Mouse (Mus musculus) limb, embryonic 12.5 days (tissue): ENCODE results near the gene Atg9b. TPM values are rescaled to one million over a fixed set of nuclear protein-coding genes. Genes with fewer than 3 reads are reported as not detected.

Experiments used
- ATAC-seq: fragments of 200-750 bp; cut with Nextera tagmentation; 2 replicates; pipeline ENCODE4 v1.8.0; 2017; ENCODE audit warnings: low read depth, moderate TSS enrichment; ENCODE audit not compliant: insufficient number of reproducible peaks, insufficient read depth, low FRiP score, low TSS enrichment
- H3K27ac ChIP-seq: fragments of 300-500 bp; sonication (generic); 2 replicates; pipeline ENCODE4 v1.5.1; 2016; ENCODE audit warnings: mild to moderate bottlenecking, moderate library complexity
- H3K27me3 ChIP-seq: fragments of 300-500 bp; sonication (generic); 2 replicates; pipeline ENCODE4 v1.6.1; 2016; ENCODE audit warnings: mild to moderate bottlenecking, moderate library complexity
- H3K36me3 ChIP-seq: fragments of 300-500 bp; sonication (generic); 2 replicates; pipeline ENCODE4 v1.6.1; 2016; ENCODE audit warnings: mild to moderate bottlenecking, moderate library complexity
- H3K4me1 ChIP-seq: fragments of 300-500 bp; sonication (generic); replicated peaks from 2 replicates; pipeline ENCODE4 v1.6.1; 2016
- H3K4me2 ChIP-seq: fragments of 300-500 bp; sonication (generic); 2 replicates; pipeline ENCODE4 v1.6.1; 2016; ENCODE audit warnings: mild to moderate bottlenecking, moderate library complexity
- H3K4me3 ChIP-seq: fragments of 300-500 bp; sonication (generic); replicated peaks from 2 replicates; pipeline ENCODE4 v1.5.1; 2016; ENCODE audit warnings: mild to moderate bottlenecking
- H3K9ac ChIP-seq: fragments of 300-500 bp; sonication (generic); replicated peaks from 2 replicates; pipeline ENCODE4 v1.6.1; 2016; ENCODE audit warnings: mild to moderate bottlenecking, moderate library complexity
- H3K9me3 ChIP-seq: fragments of 300-500 bp; sonication (generic); 2 replicates; pipeline ENCODE4 v1.6.1; 2016; ENCODE audit warnings: mild to moderate bottlenecking, moderate library complexity
- WGBS: fragments of 180-500 bp; shearing (Covaris S2); methylation state at CpG from one replicate; pipeline ENCODE4 v1.1.7; 2016; 5-methylcytosine and 5-hydroxymethylcytosine counted together
- polyA plus RNA-seq: library from polyadenylated mRNA; unstranded; fragments of >200 nt; fragmentation: Nextera tagmentation; extraction: Ambion mirVana; gene quantifications from 2 replicates; pipeline ENCODE4 v1.2.1, GENCODE M21; 2016

The Atg9b gene
- polyA plus RNA-seq, 1 experiment from 2014 or later, result 0.46 TPM

DNA sequence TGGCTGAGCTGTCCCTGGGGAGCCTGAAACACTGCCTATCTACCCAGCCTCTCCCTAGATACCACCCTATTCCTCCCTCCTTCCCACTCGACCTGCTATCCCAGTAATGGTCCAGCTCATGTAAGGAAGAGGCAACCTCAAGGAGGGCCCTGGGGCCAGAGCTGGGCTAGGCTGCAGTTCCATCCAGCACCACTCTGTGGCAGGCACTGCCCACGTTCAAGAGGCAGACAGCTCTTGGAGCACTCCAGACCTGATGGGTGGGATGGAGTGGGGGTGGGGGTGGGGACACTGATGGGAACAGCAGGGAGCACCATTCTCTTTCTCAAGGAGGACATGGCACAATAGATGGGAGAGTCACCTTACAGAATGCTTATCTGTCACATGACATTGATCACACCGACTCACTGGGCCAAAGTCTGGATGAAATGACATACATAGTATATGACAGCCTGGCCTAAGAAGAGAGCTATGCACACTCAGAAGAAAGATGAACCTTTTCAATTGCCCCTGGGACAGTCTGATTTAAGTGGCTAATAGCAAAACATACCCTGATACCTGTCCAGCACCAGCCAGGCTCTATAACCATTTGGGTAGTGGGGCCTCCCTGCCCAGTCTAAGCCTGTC, 55.9 kb downstream of the Atg9b start:
- 24% methylated on average over 3 of the region's 3 CpGs for WGBS
- Histone ChIP-seq H3K27ac (no peak overlapping the region), H3K36me3 (0 out of 2 replicates have a peak, but pooled peaks cover 6% of the 10 kb centered on the region), H3K9ac (no peak overlapping the region), H3K4me3 (no peak overlapping the region), H3K4me2 (no peak overlapping the region), H3K27me3 (no peaks in the 10 kb centered on the region), H3K4me1 (no peaks in the 10 kb centered on the region), H3K9me3 (no peaks in the 10 kb centered on the region)
- peak; percentile 56; the same call in 1 of the 2 replicates for ATAC-seq

DNA sequence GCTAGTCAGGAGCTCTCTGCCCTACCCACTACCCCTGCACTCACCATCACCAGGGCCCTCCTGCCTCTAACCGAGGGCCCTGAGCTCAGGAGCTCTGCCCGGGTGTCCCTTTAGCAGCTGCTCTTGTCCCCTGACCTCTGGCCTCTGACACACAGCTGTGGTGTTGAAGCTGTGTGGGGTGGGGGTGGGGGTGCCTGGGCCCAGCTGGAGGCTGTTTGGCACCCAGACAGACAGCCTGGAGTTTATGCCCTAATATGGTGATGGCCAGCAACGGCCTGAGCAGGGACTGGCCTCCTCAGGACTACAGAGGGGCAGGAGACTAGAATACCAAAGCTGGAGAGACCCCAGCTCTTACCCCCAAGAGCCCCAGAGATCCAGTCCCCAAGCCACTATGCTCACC, 57.2 kb downstream of the Atg9b start:
- Histone ChIP-seq H3K27ac (no peak overlapping the region), H3K4me1 (peaks cover 2% of the 10 kb centered on the region), H3K36me3 (0 out of 2 replicates have a peak, but pooled peaks cover 6% of the 10 kb centered on the region), H3K9me3 (no peaks in the 10 kb centered on the region), H3K27me3 (no peaks in the 10 kb centered on the region), H3K4me2 (no peak overlapping the region), H3K9ac (no peak overlapping the region), H3K4me3 (no peak overlapping the region)
- no peak for ATAC-seq
- WGBS, result 7% methylated on average over 3 of the region's 3 CpGs

Other genes starting within 250 kb of the Atg9b start
- gene Nupl2, start 227.2 kb downstream of the Atg9b start, polyA plus RNA-seq, result 20.8 and 22.7 TPM in 2 replicates
- 4.9 and 5.4 TPM in 2 replicates for gene Kcnh2, start 40.5 kb downstream of the Atg9b start, polyA plus RNA-seq
- gene Nos3, start 27.3 kb downstream of the Atg9b start, polyA plus RNA-seq, result 5.2 and 6.1 TPM in 2 replicates
- gene Abcb8, start 1.5 kb upstream of the Atg9b start, polyA plus RNA-seq, result 41.6 and 42.9 TPM in 2 replicates
- gene Asic3, start 21.2 kb upstream of the Atg9b start, polyA plus RNA-seq, result 1.2 and 1.7 TPM in 2 replicates
- 53.8 and 54.5 TPM in 2 replicates for gene Cdk5, start 31.4 kb upstream of the Atg9b start, polyA plus RNA-seq
- 47.1 and 50.2 TPM in 2 replicates for gene Slc4a2, start 31.7 kb upstream of the Atg9b start, polyA plus RNA-seq
- 105 TPM in 2 replicates for gene Fastk, start 53.1 kb upstream of the Atg9b start, polyA plus RNA-seq
- gene Tmub1, start 55.7 kb upstream of the Atg9b start, polyA plus RNA-seq, result 21.0 and 21.8 TPM in 2 replicates
- 42.0 and 67.8 TPM in 2 replicates for gene Agap3, start 60.0 kb upstream of the Atg9b start, polyA plus RNA-seq
- gene Gbx1, start 135.1 kb upstream of the Atg9b start, polyA plus RNA-seq, result 0.05 TPM in 1 of 2 replicates, not detected in the other
- gene Asb10, start 148.8 kb upstream of the Atg9b start, polyA plus RNA-seq, result 0.72 and 1.1 TPM in 2 replicates
- gene 4931409K22Rik, start 164.7 kb upstream of the Atg9b start, polyA plus RNA-seq, result 0.06 and 0.19 TPM in 2 replicates
- gene Abcf2, start 185.3 kb upstream of the Atg9b start, polyA plus RNA-seq, result 131 and 134 TPM in 2 replicates
- 20.1 and 24.0 TPM in 2 replicates for gene Chpf2, start 194.6 kb upstream of the Atg9b start, polyA plus RNA-seq
- 68.5 and 72.6 TPM in 2 replicates for gene Smarcd3, start 232.3 kb upstream of the Atg9b start, polyA plus RNA-seq